Mouse (Mus musculus): Measurements from ENCODE around the gene Sp6. TPM values are rescaled to one million over a fixed set of nuclear protein-coding genes. Genes with fewer than 3 reads are reported as not detected.

Gene Sp6
- polyA plus RNA-seq (2014; fragmentation: Nextera tagmentation; extraction: Ambion mirVana), result 0.15 and 0.42 TPM in 2 replicates

DNA sequence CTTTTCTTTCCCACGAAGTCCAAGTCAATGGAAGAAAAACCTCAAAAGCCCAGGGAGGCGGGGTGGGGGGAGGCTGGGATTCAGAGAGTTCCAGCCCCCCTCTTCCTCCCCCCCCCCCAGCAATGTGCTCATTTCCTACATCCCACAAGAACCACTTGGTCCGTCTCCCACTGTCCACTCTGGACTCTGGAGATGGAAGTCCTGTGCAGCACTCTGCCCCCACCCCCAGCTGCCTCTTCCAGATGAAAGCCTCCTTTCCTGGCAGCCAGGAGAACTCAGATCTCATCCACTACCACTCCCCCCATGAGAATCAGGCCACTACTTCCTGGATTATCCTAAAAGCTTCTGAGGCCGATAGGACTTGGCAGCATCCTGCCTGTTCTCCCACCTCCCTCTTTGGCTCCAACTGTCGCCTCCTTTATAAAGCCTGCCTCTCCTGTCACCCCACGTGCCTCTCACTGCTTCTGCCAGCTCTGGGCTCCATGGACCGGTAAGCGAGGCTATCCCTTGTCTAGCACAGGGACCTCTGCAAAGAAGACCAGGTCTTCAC is at the start of gene Sp6:
Gene Sp6 (plus strand): TSS at position 274 of the 550 bp plus-strand sequence.
- Histone ChIP-seq H3K4me2 (replicated peaks; ENCODE audit: low read depth, low read length) (no peak within 1 kb of the TSS), H3K9ac (replicated peaks; ENCODE audit: low read depth, low read length) (no peak within 1 kb of the TSS), H3K27me3 (ENCODE audit: control insufficient read depth, insufficient read depth, low read length) (peaks cover 17% of the 10 kb centered on the region), H3K4me3 (ENCODE audit: low read depth, low read length) (no peak within 1 kb of the TSS), H3K4me1 (ENCODE audit: control insufficient read depth, insufficient read depth, low read length) (no peaks in the 10 kb centered on the region), H3K36me3 (ENCODE audit: control insufficient read depth, insufficient read depth, low read length) (no peaks in the 10 kb centered on the region), H3K27ac (ENCODE audit: low read length) (no peak within 1 kb of the TSS), H3K9me3 (ENCODE audit: control insufficient read depth, low read depth, low read length) (no peaks in the 10 kb centered on the region)
- ATAC-seq (ENCODE audit: insufficient number of reproducible peaks, insufficient read depth, low FRiP score, low read depth), result no peak
- WGBS, result 23% methylated on average over 7 of the region's 8 CpGs

GRCm38 (mm10) chr11:96963580-96963979 is 49.6 kb upstream of the Sp6 start:
- 0 out of 2 replicates have a peak, but pooled peaks cover 5% of the 10 kb centered on the region for H3K4me1 ChIP-seq (ENCODE audit: control insufficient read depth, insufficient read depth, low read length)
- no peaks in the 10 kb centered on the region for H3K9me3 ChIP-seq (ENCODE audit: control insufficient read depth, low read depth, low read length)
- H3K4me3 ChIP-seq (ENCODE audit: low read depth, low read length), result no peak overlapping the region
- no peaks in the 10 kb centered on the region for H3K27me3 ChIP-seq (ENCODE audit: control insufficient read depth, insufficient read depth, low read length)
- H3K36me3 ChIP-seq (ENCODE audit: control insufficient read depth, insufficient read depth, low read length), result peaks cover 26% of the 10 kb centered on the region
- H3K27ac ChIP-seq (ENCODE audit: low read length), result no peak overlapping the region
- H3K9ac ChIP-seq (replicated peaks; ENCODE audit: low read depth, low read length), result no peak overlapping the region
- peak; percentile 76 for ATAC-seq (ENCODE audit: insufficient number of reproducible peaks, insufficient read depth, low FRiP score, low read depth)
- WGBS, result 16% methylated on average over 8 of the region's 8 CpGs
- H3K4me2 ChIP-seq (replicated peaks; ENCODE audit: low read depth, low read length), result no peak overlapping the region

GRCm38 (mm10) chr11:96966172-96966571 is 47.0 kb upstream of the Sp6 start:
- Histone ChIP-seq H3K9ac (replicated peaks; ENCODE audit: low read depth, low read length) (no peak overlapping the region), H3K4me1 (ENCODE audit: control insufficient read depth, insufficient read depth, low read length) (peaks cover 27% of the 10 kb centered on the region), H3K27ac (ENCODE audit: low read length) (no peak overlapping the region), H3K4me3 (ENCODE audit: low read depth, low read length) (no peak overlapping the region), H3K9me3 (ENCODE audit: control insufficient read depth, low read depth, low read length) (no peaks in the 10 kb centered on the region), H3K36me3 (ENCODE audit: control insufficient read depth, insufficient read depth, low read length) (peaks cover 13% of the 10 kb centered on the region), H3K4me2 (replicated peaks; ENCODE audit: low read depth, low read length) (no peak overlapping the region), H3K27me3 (ENCODE audit: control insufficient read depth, insufficient read depth, low read length) (no peaks in the 10 kb centered on the region)
- WGBS, result 81% methylated on average over 3 of the region's 3 CpGs
- ATAC-seq (ENCODE audit: insufficient number of reproducible peaks, insufficient read depth, low FRiP score, low read depth), result no peak

- ATAC-seq (ENCODE audit: insufficient number of reproducible peaks, insufficient read depth, low FRiP score, low read depth), result no peak
- peaks cover 27% of the 10 kb centered on the region for H3K4me1 ChIP-seq (ENCODE audit: control insufficient read depth, insufficient read depth, low read length)
- 77% methylated on average over 13 of the region's 13 CpGs for WGBS
- no peak overlapping the region for H3K9ac ChIP-seq (replicated peaks; ENCODE audit: low read depth, low read length)
- no peaks in the 10 kb centered on the region for H3K9me3 ChIP-seq (ENCODE audit: control insufficient read depth, low read depth, low read length)
- H3K27ac ChIP-seq (ENCODE audit: low read length), result no peak overlapping the region; the same call in 1 of the 2 replicates
- H3K36me3 ChIP-seq (ENCODE audit: control insufficient read depth, insufficient read depth, low read length), result peaks cover 5% of the 10 kb centered on the region
- no peaks in the 10 kb centered on the region for H3K27me3 ChIP-seq (ENCODE audit: control insufficient read depth, insufficient read depth, low read length)
- H3K4me2 ChIP-seq (replicated peaks; ENCODE audit: low read depth, low read length), result no peak overlapping the region
- H3K4me3 ChIP-seq (ENCODE audit: low read depth, low read length), result no peak overlapping the region
Measured at GRCm38 (mm10) chr11:96966914-96967543, 46.2 kb upstream of the Sp6 start.

- no peaks in the 10 kb centered on the region for H3K9me3 ChIP-seq (ENCODE audit: control insufficient read depth, low read depth, low read length)
- no peaks in the 10 kb centered on the region; the same call in none of the 2 replicates for H3K36me3 ChIP-seq (ENCODE audit: control insufficient read depth, insufficient read depth, low read length)
- peaks cover 27% of the 10 kb centered on the region for H3K4me1 ChIP-seq (ENCODE audit: control insufficient read depth, insufficient read depth, low read length)
- ATAC-seq (ENCODE audit: insufficient number of reproducible peaks, insufficient read depth, low FRiP score, low read depth), result no peak
- peak overlapping the region; percentile 78; the same call in 1 of the 2 replicates for H3K27ac ChIP-seq (ENCODE audit: low read length)
- H3K4me3 ChIP-seq (ENCODE audit: low read depth, low read length), result no peak overlapping the region
- H3K27me3 ChIP-seq (ENCODE audit: control insufficient read depth, insufficient read depth, low read length), result no peaks in the 10 kb centered on the region
- H3K9ac ChIP-seq (replicated peaks; ENCODE audit: low read depth, low read length), result no peak overlapping the region
- no peak overlapping the region for H3K4me2 ChIP-seq (replicated peaks; ENCODE audit: low read depth, low read length)
- WGBS, result 78% methylated on average over 11 of the region's 11 CpGs
Measured at GRCm38 (mm10) chr11:96967544-96968269, 45.5 kb upstream of the Sp6 start.

- no peak for ATAC-seq (ENCODE audit: insufficient number of reproducible peaks, insufficient read depth, low FRiP score, low read depth)
- Histone ChIP-seq H3K9ac (replicated peaks; ENCODE audit: low read depth, low read length) (no peak overlapping the region), H3K36me3 (ENCODE audit: control insufficient read depth, insufficient read depth, low read length) (no peaks in the 10 kb centered on the region; the same call in 1 of the 2 replicates), H3K4me1 (ENCODE audit: control insufficient read depth, insufficient read depth, low read length) (peaks cover 27% of the 10 kb centered on the region), H3K27ac (ENCODE audit: low read length) (peak overlapping the region; percentile 78; the same call in 1 of the 2 replicates), H3K4me3 (ENCODE audit: low read depth, low read length) (no peak overlapping the region), H3K4me2 (replicated peaks; ENCODE audit: low read depth, low read length) (no peak overlapping the region), H3K9me3 (ENCODE audit: control insufficient read depth, low read depth, low read length) (no peaks in the 10 kb centered on the region), H3K27me3 (ENCODE audit: control insufficient read depth, insufficient read depth, low read length) (no peaks in the 10 kb centered on the region)
- 47% methylated on average over 6 of the region's 6 CpGs for WGBS
Measured at GRCm38 (mm10) chr11:96968476-96968875, 44.7 kb upstream of the Sp6 start.

GRCm38 (mm10) chr11:96969280-96969722 is 43.9 kb upstream of the Sp6 start:
- Histone ChIP-seq H3K4me1 (ENCODE audit: control insufficient read depth, insufficient read depth, low read length) (peaks cover 27% of the 10 kb centered on the region), H3K27me3 (ENCODE audit: control insufficient read depth, insufficient read depth, low read length) (no peaks in the 10 kb centered on the region), H3K9me3 (ENCODE audit: control insufficient read depth, low read depth, low read length) (no peaks in the 10 kb centered on the region), H3K4me3 (ENCODE audit: low read depth, low read length) (no peak overlapping the region), H3K9ac (replicated peaks; ENCODE audit: low read depth, low read length) (no peak overlapping the region), H3K4me2 (replicated peaks; ENCODE audit: low read depth, low read length) (no peak overlapping the region), H3K36me3 (ENCODE audit: control insufficient read depth, insufficient read depth, low read length) (no peaks in the 10 kb centered on the region; the same call in 1 of the 2 replicates), H3K27ac (ENCODE audit: low read length) (peak overlapping the region; percentile 78)
- no peak for ATAC-seq (ENCODE audit: insufficient number of reproducible peaks, insufficient read depth, low FRiP score, low read depth)
- WGBS, result 63% methylated on average over 5 of the region's 5 CpGs

- Histone ChIP-seq H3K27ac (ENCODE audit: low read length) (peak overlapping the region; percentile 78), H3K4me1 (ENCODE audit: control insufficient read depth, insufficient read depth, low read length) (peaks cover 27% of the 10 kb centered on the region), H3K9ac (replicated peaks; ENCODE audit: low read depth, low read length) (no peak overlapping the region), H3K4me2 (replicated peaks; ENCODE audit: low read depth, low read length) (no peak overlapping the region), H3K36me3 (ENCODE audit: control insufficient read depth, insufficient read depth, low read length) (no peaks in the 10 kb centered on the region; the same call in 1 of the 2 replicates), H3K27me3 (ENCODE audit: control insufficient read depth, insufficient read depth, low read length) (no peaks in the 10 kb centered on the region), H3K9me3 (ENCODE audit: control insufficient read depth, low read depth, low read length) (no peaks in the 10 kb centered on the region), H3K4me3 (ENCODE audit: low read depth, low read length) (no peak overlapping the region)
- WGBS, result 48% methylated on average over 1 of the region's 1 CpGs
- no peak for ATAC-seq (ENCODE audit: insufficient number of reproducible peaks, insufficient read depth, low FRiP score, low read depth)
Measured at GRCm38 (mm10) chr11:96969746-96970145, 43.4 kb upstream of the Sp6 start.

All from stomach, embryonic 14.5 days (tissue).